Mouse (Mus musculus) lung, adult 10 weeks (tissue): ENCODE data around the gene Mfap2. TPM values are rescaled to one million over a fixed set of nuclear protein-coding genes. Genes with fewer than 3 reads are reported as not detected.

Experiments used
- polyA plus RNA-seq: library from polyadenylated mRNA; stranded (reverse); fragments of 350-450 nt; fragmentation: Illumina TruSeq; extraction: RNeasy Lipid Tissue Mini Kit (QIAGEN cat#74804); gene quantifications from one replicate; pipeline ENCODE4 v1.2.3, GENCODE M21; 2014; ENCODE audit warnings: low read depth, low replicate concordance; ENCODE audit not compliant: insufficient read depth

The Mfap2 gene
- 71.8 TPM for polyA plus RNA-seq

DNA sequence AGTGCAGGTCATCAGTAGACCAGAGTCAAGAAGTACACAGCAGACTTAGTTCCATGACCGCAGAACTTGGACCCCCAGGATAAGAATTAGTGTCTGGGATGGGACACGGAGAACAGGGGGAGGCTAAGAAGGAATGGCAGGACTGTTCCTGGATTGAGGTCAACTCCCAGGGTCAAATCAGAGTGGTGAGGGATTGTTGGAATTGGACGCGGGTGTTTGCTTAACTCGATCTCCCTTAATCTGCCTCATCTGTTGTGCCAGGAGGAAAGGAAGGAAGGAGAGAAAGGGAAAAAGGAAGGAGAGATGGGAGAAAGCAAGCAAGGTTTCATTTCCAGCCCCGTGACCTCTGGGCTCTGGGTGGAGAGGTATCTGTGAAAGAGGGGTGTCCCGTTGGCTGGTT, at the start of gene Mfap2:
Gene Mfap2, plus strand, starts transcription at position 301 of the 400 bp plus-strand sequence.

DNA sequence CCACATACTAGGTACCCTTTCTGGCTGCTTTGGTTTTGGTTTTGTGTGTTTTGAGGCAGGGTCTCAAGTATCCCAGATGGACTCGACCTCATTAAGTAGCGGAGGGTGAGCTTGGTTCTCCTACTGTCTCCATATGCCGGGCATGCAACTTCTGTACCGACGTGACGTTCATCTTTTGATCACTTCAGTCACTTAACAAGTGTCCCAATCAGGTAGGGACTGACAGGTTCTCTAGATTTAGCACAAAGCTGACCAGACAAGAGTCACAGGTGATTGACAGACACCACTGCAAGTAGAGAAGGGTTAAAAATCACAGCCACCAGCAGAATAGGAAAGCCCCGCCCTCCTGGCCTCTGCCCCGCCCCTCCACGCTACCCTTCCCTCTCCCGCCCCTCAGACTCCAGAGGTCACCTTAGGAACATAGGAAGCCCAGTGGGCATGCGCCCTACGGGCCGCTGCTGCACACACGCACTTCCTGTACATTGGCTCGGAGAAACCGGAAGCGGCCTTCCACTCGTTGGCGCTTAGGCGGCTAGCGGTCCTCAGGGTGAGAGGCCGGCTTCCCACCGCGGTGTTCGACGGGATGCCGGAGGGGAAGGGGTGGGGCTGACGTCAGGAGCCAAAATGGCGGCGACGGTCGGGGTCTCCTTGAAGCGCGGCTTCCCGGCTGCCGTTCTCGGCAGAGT, 49.3 kb upstream of the Mfap2 start, which contains the start of gene Sdhb:
Gene Sdhb, plus strand, starts transcription at position 423 of the 686 bp plus-strand sequence.

GRCm38 (mm10) chr4:140986711-140987395, 23.4 kb upstream of the Mfap2 start, which contains the start of gene Atp13a2:
Atp13a2 (plus strand) TSS chr4:140986873.

GRCm38 (mm10) chr4:141060426-141061301, 50.4 kb downstream of the Mfap2 start, which contains the start of gene Crocc:
Crocc (minus strand) TSS chr4:141060550.

Other genes with a start within 250 kb of the Mfap2 start
- gene Padi4, start 236.2 kb upstream of the Mfap2 start, polyA plus RNA-seq, result 2.3 TPM
- not detected for gene Padi3, start 199.8 kb upstream of the Mfap2 start, polyA plus RNA-seq
- 0.19 TPM for gene Padi1, start 164.6 kb upstream of the Mfap2 start, polyA plus RNA-seq
- 1.8 TPM for gene Padi2, start 104.1 kb upstream of the Mfap2 start, polyA plus RNA-seq
- gene Sdhb, start 49.2 kb upstream of the Mfap2 start, polyA plus RNA-seq, result 125 TPM
- gene Atp13a2, start 23.5 kb upstream of the Mfap2 start, polyA plus RNA-seq, result 28.3 TPM
- 5.1 TPM for gene Crocc, start 50.1 kb downstream of the Mfap2 start, polyA plus RNA-seq
- gene Necap2, start 67.9 kb downstream of the Mfap2 start, polyA plus RNA-seq, result 54.8 TPM
- gene Spata21, start 77.9 kb downstream of the Mfap2 start, polyA plus RNA-seq, result not detected
- gene Szrd1, start 129.4 kb downstream of the Mfap2 start, polyA plus RNA-seq, result 56.3 TPM
- gene Fbxo42, start 137.5 kb downstream of the Mfap2 start, polyA plus RNA-seq, result 4.7 TPM
- 0.23 TPM for gene Rsg1, start 203.5 kb downstream of the Mfap2 start, polyA plus RNA-seq
- gene Arhgef19, start 229.1 kb downstream of the Mfap2 start, polyA plus RNA-seq, result 5.1 TPM